Comparison of ENCODE assay signal across 29 mouse cellular contexts in genomic region chr15:99605595-99605994, GRCm38 (mm10). TPM values are rescaled to one million over a fixed set of nuclear protein-coding genes. Genes with fewer than 3 reads are reported as not detected.
A peak's percentile ranks its signal among the peaks of the same experiment; 100 is the strongest.
DNase-seq lines count a peak whose midpoint lies in the region; ATAC-seq lines count a peak whose summit lies in the region.
"Had no signal": no experiment of that assay in that cellular context is flagged by ENCODE, and none has a peak within 500 bp of the region (broad histone marks: within the 10 kb centered on the region; RNA-seq: fewer than 3 reads in every experiment).

No protein-coding gene starts in this region.

- WGBS in midbrain, embryonic 10.5 days: 64% methylated on average over 3 of the region's 3 CpGs
- 50% methylated on average over 3 of the region's 3 CpGs for WGBS in midbrain, embryonic 16.5 days
- 66% methylated on average over 3 of the region's 3 CpGs for WGBS in neural tube, embryonic 13.5 days
- 68% methylated on average over 3 of the region's 3 CpGs for WGBS in neural tube, embryonic 15.5 days
- 65% methylated on average over 3 of the region's 3 CpGs for WGBS in hindbrain, embryonic 11.5 days

- DNase-seq in cerebellum, adult 9-11 months: peak; percentile 20
- no peak for DNase-seq in cerebellum, adult 11 months
- peak; percentile 11 for DNase-seq in midbrain, embryonic 10.5 days (ENCODE audit: low spot score)
- peak; percentile 26 for DNase-seq in brain, embryonic 18.5 days (ENCODE audit: low read depth, low spot score)
- no peak for DNase-seq in hindbrain, embryonic 11.5 days (ENCODE audit: low spot score)
- DNase-seq: adrenal gland, adult 8-10 months; adrenal gland, postnatal 14 days; adrenal gland, postnatal 36 days; B cell, adult 2 months; cerebellum, adult 11-12 months; cerebellum, adult 2 months; cerebellum, adult 9-10 months; cerebellum, postnatal 14 days; cerebellum, postnatal 36 days; embryo, embryonic 11 days had no signal

- H3K27me3 ChIP-seq in midbrain, embryonic 10.5 days (ENCODE audit: low read depth, poor library complexity, severe bottlenecking): peaks cover 84% of the 10 kb centered on the region
- no peaks in the 10 kb centered on the region; the same call in 1 of the 2 replicates for H3K27me3 ChIP-seq in midbrain, embryonic 16.5 days (ENCODE audit: control insufficient read depth, insufficient read depth, low read depth, low read length)
- H3K27me3 ChIP-seq in neural tube, embryonic 13.5 days: peaks cover 3% of the 10 kb centered on the region; the same call in 1 of the 2 replicates
- no peaks in the 10 kb centered on the region for H3K27me3 ChIP-seq in neural tube, embryonic 15.5 days (replicated peaks)
- H3K27me3 ChIP-seq in hindbrain, embryonic 11.5 days (ENCODE audit: control insufficient read depth, insufficient read depth, low read length): no peaks in the 10 kb centered on the region
- H3K27me3 ChIP-seq: Patski had no signal

- no peaks in the 10 kb centered on the region for H3K36me3 ChIP-seq in midbrain, embryonic 10.5 days
- no peaks in the 10 kb centered on the region for H3K36me3 ChIP-seq in midbrain, embryonic 16.5 days (ENCODE audit: control insufficient read depth, insufficient read depth, low read length)
- no peaks in the 10 kb centered on the region for H3K36me3 ChIP-seq in neural tube, embryonic 13.5 days
- H3K36me3 ChIP-seq in neural tube, embryonic 15.5 days: no peaks in the 10 kb centered on the region
- H3K36me3 ChIP-seq in hindbrain, embryonic 11.5 days (ENCODE audit: control insufficient read depth, insufficient read depth, low read length): no peaks in the 10 kb centered on the region
- H3K36me3 ChIP-seq: embryonic facial prominence, embryonic 13.5 days; embryonic facial prominence, embryonic 15.5 days; forebrain, embryonic 10.5 days; forebrain, embryonic 12.5 days; G1E had no signal

- peaks cover 72% of the 10 kb centered on the region for H3K4me1 ChIP-seq in midbrain, embryonic 10.5 days
- H3K4me1 ChIP-seq in midbrain, embryonic 16.5 days (ENCODE audit: control insufficient read depth, insufficient read depth, low read length): peaks cover 16% of the 10 kb centered on the region
- H3K4me1 ChIP-seq in neural tube, embryonic 13.5 days (replicated peaks): peaks cover 73% of the 10 kb centered on the region
- peaks cover 49% of the 10 kb centered on the region for H3K4me1 ChIP-seq in neural tube, embryonic 15.5 days
- peaks cover 15% of the 10 kb centered on the region for H3K4me1 ChIP-seq in hindbrain, embryonic 11.5 days (replicated peaks; ENCODE audit: control insufficient read depth, insufficient read depth, low read length)

- no peak overlapping the region for H3K27ac ChIP-seq in midbrain, embryonic 10.5 days (replicated peaks)
- no peak overlapping the region for H3K27ac ChIP-seq in midbrain, embryonic 16.5 days (ENCODE audit: low read length)
- 0 out of 2 replicates have a peak overlapping the region, but pooled peaks have one; percentile 9 for H3K27ac ChIP-seq in neural tube, embryonic 13.5 days (replicated peaks)
- H3K27ac ChIP-seq in neural tube, embryonic 15.5 days (replicated peaks): no peak overlapping the region
- no peak overlapping the region for H3K27ac ChIP-seq in hindbrain, embryonic 11.5 days (ENCODE audit: low read depth, low read length)
- H3K27ac ChIP-seq: embryonic facial prominence, embryonic 13.5 days; embryonic facial prominence, embryonic 15.5 days; forebrain, embryonic 12.5 days had no signal

- H3K4me3 ChIP-seq in midbrain, embryonic 10.5 days: no peak overlapping the region
- no peak overlapping the region for H3K4me3 ChIP-seq in midbrain, embryonic 16.5 days (ENCODE audit: low read depth, low read length)
- no peak overlapping the region for H3K4me3 ChIP-seq in neural tube, embryonic 13.5 days
- H3K4me3 ChIP-seq in neural tube, embryonic 15.5 days (replicated peaks): no peak overlapping the region
- H3K4me3 ChIP-seq in hindbrain, embryonic 11.5 days (ENCODE audit: low read depth, low read length): no peak overlapping the region
- H3K4me3 ChIP-seq: embryonic facial prominence, embryonic 13.5 days; embryonic facial prominence, embryonic 15.5 days; erythroblast, embryonic 14.5 days; forebrain, embryonic 10.5 days; forebrain, embryonic 12.5 days had no signal

- ATAC-seq in midbrain, embryonic 16.5 days: no peak
- ATAC-seq in neural tube, embryonic 13.5 days (ENCODE audit: low read depth): no peak
- ATAC-seq in neural tube, embryonic 15.5 days (ENCODE audit: low FRiP score): no peak
- no peak for ATAC-seq in hindbrain, embryonic 11.5 days (ENCODE audit: low FRiP score)
- ATAC-seq: activated CD4-positive, CD25-positive, alpha-beta regulatory T cell, adult 4 months; CD4-positive, CD25-positive, alpha-beta regulatory T cell, adult 4 months; forebrain, embryonic 14.5 days; Patski had no signal

- no peak overlapping the region for H3K4me2 ChIP-seq in midbrain, embryonic 16.5 days (ENCODE audit: low read length)
- H3K4me2 ChIP-seq in neural tube, embryonic 13.5 days: no peak overlapping the region
- no peak overlapping the region for H3K4me2 ChIP-seq in neural tube, embryonic 15.5 days
- H3K4me2 ChIP-seq in hindbrain, embryonic 11.5 days (replicated peaks; ENCODE audit: low read depth, low read length): no peak overlapping the region
- H3K4me2 ChIP-seq: embryonic facial prominence, embryonic 13.5 days; embryonic facial prominence, embryonic 15.5 days; forebrain, embryonic 12.5 days had no signal

- H3K9ac ChIP-seq in midbrain, embryonic 16.5 days (ENCODE audit: low read depth, low read length): no peak overlapping the region
- H3K9ac ChIP-seq in neural tube, embryonic 13.5 days: no peak overlapping the region
- H3K9ac ChIP-seq in neural tube, embryonic 15.5 days (replicated peaks): no peak overlapping the region
- no peak overlapping the region for H3K9ac ChIP-seq in hindbrain, embryonic 11.5 days (ENCODE audit: low read depth, low read length)
- H3K9ac ChIP-seq: embryonic facial prominence, embryonic 13.5 days; embryonic facial prominence, embryonic 15.5 days; forebrain, embryonic 12.5 days had no signal

- H3K9me3 ChIP-seq in midbrain, embryonic 10.5 days (replicated peaks): no peaks in the 10 kb centered on the region
- no peaks in the 10 kb centered on the region for H3K9me3 ChIP-seq in midbrain, embryonic 16.5 days (replicated peaks; ENCODE audit: control insufficient read depth, low read length, poor library complexity, severe bottlenecking)
- no peaks in the 10 kb centered on the region for H3K9me3 ChIP-seq in neural tube, embryonic 13.5 days
- no peaks in the 10 kb centered on the region for H3K9me3 ChIP-seq in neural tube, embryonic 15.5 days (replicated peaks)
- no peaks in the 10 kb centered on the region for H3K9me3 ChIP-seq in hindbrain, embryonic 11.5 days (ENCODE audit: control insufficient read depth, low read length)
- H3K9me3 ChIP-seq: embryonic facial prominence, embryonic 13.5 days; embryonic facial prominence, embryonic 15.5 days; forebrain, embryonic 10.5 days; forebrain, embryonic 12.5 days; G1E had no signal

RNA-seq across cellular contexts. Expression of gene Aqp6, which starts 4.4 kb away (rescaled TPM):
- polyA plus RNA-seq in midbrain, embryonic 10.5 days (2016; fragmentation: Nextera tagmentation; extraction: Ambion mirVana): 0.16 TPM in 1 of 2 replicates, not detected in the other
- 0.15 and 0.28 TPM in 2 replicates for polyA plus RNA-seq in midbrain, embryonic 16.5 days (2015; fragmentation: Nextera tagmentation; extraction: Ambion mirVana)
- 3.5 and 3.6 TPM in 2 replicates for polyA plus RNA-seq in neural tube, embryonic 13.5 days (2015; fragmentation: Nextera tagmentation; extraction: Ambion mirVana)
- polyA plus RNA-seq in neural tube, embryonic 15.5 days (2015; fragmentation: Nextera tagmentation; extraction: Ambion mirVana): 0.64 and 0.72 TPM in 2 replicates
- polyA plus RNA-seq in hindbrain, embryonic 11.5 days (2014; fragmentation: Nextera tagmentation; extraction: Ambion mirVana): 1.0 and 1.7 TPM in 2 replicates
- polyA plus RNA-seq: activated CD4-positive, CD25-positive, alpha-beta regulatory T cell, adult 4 months; CD4-positive, CD25-positive, alpha-beta regulatory T cell, adult 4 months; embryonic facial prominence, embryonic 11.5 days; embryonic facial prominence, embryonic 13.5 days; embryonic facial prominence, embryonic 15.5 days; erythroblast, embryonic 14.5 days; forebrain, embryonic 10.5 days; forebrain, embryonic 12.5 days; G1E; Patski had no signal

RNA-seq across cellular contexts. Expression of gene Aqp5, which starts 15.0 kb away (rescaled TPM):
- polyA plus RNA-seq in midbrain, embryonic 10.5 days (2016; fragmentation: Nextera tagmentation; extraction: Ambion mirVana): 0.61 TPM in 1 of 2 replicates, not detected in the other
- 0.97 and 1.1 TPM in 2 replicates for polyA plus RNA-seq in midbrain, embryonic 16.5 days (2015; fragmentation: Nextera tagmentation; extraction: Ambion mirVana)
- polyA plus RNA-seq in neural tube, embryonic 13.5 days (2015; fragmentation: Nextera tagmentation; extraction: Ambion mirVana): 1.9 and 2.3 TPM in 2 replicates
- 1.00 and 3.7 TPM in 2 replicates for polyA plus RNA-seq in neural tube, embryonic 15.5 days (2015; fragmentation: Nextera tagmentation; extraction: Ambion mirVana)
- 0.28 and 0.36 TPM in 2 replicates for polyA plus RNA-seq in hindbrain, embryonic 11.5 days (2014; fragmentation: Nextera tagmentation; extraction: Ambion mirVana)
- polyA plus RNA-seq: activated CD4-positive, CD25-positive, alpha-beta regulatory T cell, adult 4 months; CD4-positive, CD25-positive, alpha-beta regulatory T cell, adult 4 months; embryonic facial prominence, embryonic 11.5 days; erythroblast, embryonic 14.5 days; forebrain, embryonic 10.5 days; G1E had no signal

RNA-seq across cellular contexts. Expression of gene Aqp2, which starts 26.7 kb away (rescaled TPM):
- not detected in 2 replicates for polyA plus RNA-seq in midbrain, embryonic 10.5 days (2016; fragmentation: Nextera tagmentation; extraction: Ambion mirVana)
- polyA plus RNA-seq in midbrain, embryonic 16.5 days (2015; fragmentation: Nextera tagmentation; extraction: Ambion mirVana): not detected in 2 replicates
- not detected in 2 replicates for polyA plus RNA-seq in neural tube, embryonic 13.5 days (2015; fragmentation: Nextera tagmentation; extraction: Ambion mirVana)
- polyA plus RNA-seq in neural tube, embryonic 15.5 days (2015; fragmentation: Nextera tagmentation; extraction: Ambion mirVana): not detected in 2 replicates
- not detected in 2 replicates for polyA plus RNA-seq in hindbrain, embryonic 11.5 days (2014; fragmentation: Nextera tagmentation; extraction: Ambion mirVana)
- polyA plus RNA-seq: activated CD4-positive, CD25-positive, alpha-beta regulatory T cell, adult 4 months; CD4-positive, CD25-positive, alpha-beta regulatory T cell, adult 4 months; embryonic facial prominence, embryonic 11.5 days; embryonic facial prominence, embryonic 13.5 days; embryonic facial prominence, embryonic 15.5 days; erythroblast, embryonic 14.5 days; forebrain, embryonic 10.5 days; forebrain, embryonic 12.5 days; forebrain, embryonic 14.5 days; G1E; Patski had no signal

RNA-seq across cellular contexts. Expression of gene Racgap1, which starts 45.9 kb away (rescaled TPM):
- 208 and 239 TPM in 2 replicates for polyA plus RNA-seq in midbrain, embryonic 10.5 days (2016; fragmentation: Nextera tagmentation; extraction: Ambion mirVana)
- polyA plus RNA-seq in midbrain, embryonic 16.5 days (2015; fragmentation: Nextera tagmentation; extraction: Ambion mirVana): 39.0 and 48.9 TPM in 2 replicates
- 130 and 133 TPM in 2 replicates for polyA plus RNA-seq in neural tube, embryonic 13.5 days (2015; fragmentation: Nextera tagmentation; extraction: Ambion mirVana)
- polyA plus RNA-seq in neural tube, embryonic 15.5 days (2015; fragmentation: Nextera tagmentation; extraction: Ambion mirVana): 59.4 and 84.9 TPM in 2 replicates
- 161 and 202 TPM in 2 replicates for polyA plus RNA-seq in hindbrain, embryonic 11.5 days (2014; fragmentation: Nextera tagmentation; extraction: Ambion mirVana)

Comparison
In these comparisons a context has a peak if more than half of its experiments do, and no peak if none do; other contexts are left out.
1. DNase-seq: peak in cerebellum, adult 9-11 months (single experiment), midbrain, embryonic 10.5 days (single experiment) and brain, embryonic 18.5 days (single experiment); none in cerebellum, adult 11 months (single experiment) and hindbrain, embryonic 11.5 days (single experiment).